8 mouse cellular contexts compared by ENCODE assay signal in genomic region chr4:139130701-139131549, GRCm38 (mm10). TPM values are rescaled to one million over a fixed set of nuclear protein-coding genes. Genes with fewer than 3 reads are reported as not detected.
DNase-seq lines count a peak whose midpoint lies in the region; ATAC-seq lines count a peak whose summit lies in the region.

Minos1 (minus strand) TSS chr4:139131113.

- H3K27ac ChIP-seq in hindbrain, embryonic 12.5 days: peak within 1 kb of the TSS; percentile 91

- DNase-seq in NIH3T3 (ENCODE audit: low read depth): peak; percentile 98
- peak; percentile 98 to 99 for DNase-seq in cerebellum, postnatal 10 days
- DNase-seq in frontal cortex, postnatal 10 days (ENCODE audit: low spot score in 2 of 2): peak; percentile 97 to 98
- peak; percentile 96 to 98 for DNase-seq in layer of hippocampus, postnatal 14 days (ENCODE audit: low spot score in 2 of 2)
- DNase-seq in lung, postnatal 14 days: peak; percentile 98
- DNase-seq in retina, adult 2 months (ENCODE audit: low read depth, low spot score): peak; percentile 91
- peak; percentile 96 for DNase-seq in thymus, postnatal 36 days

- under 1% methylated on average over 63 of the region's 63 CpGs for WGBS in hindbrain, embryonic 12.5 days

- peak within 1 kb of the TSS; percentile 95 for H3K4me2 ChIP-seq in hindbrain, embryonic 12.5 days (replicated peaks)

- H3K9me3 ChIP-seq in hindbrain, embryonic 12.5 days (replicated peaks): no peaks in the 10 kb centered on the region

- H3K4me3 ChIP-seq in hindbrain, embryonic 12.5 days: peak within 1 kb of the TSS; percentile 97

- peaks cover 6% of the 10 kb centered on the region; the same call in 1 of the 2 replicates for H3K36me3 ChIP-seq in hindbrain, embryonic 12.5 days

- ATAC-seq in hindbrain, embryonic 12.5 days (ENCODE audit: low FRiP score): peak; percentile 97

- no peaks in the 10 kb centered on the region for H3K27me3 ChIP-seq in hindbrain, embryonic 12.5 days

- H3K9ac ChIP-seq in hindbrain, embryonic 12.5 days: peak within 1 kb of the TSS; percentile 94

- peaks cover 17% of the 10 kb centered on the region for H3K4me1 ChIP-seq in hindbrain, embryonic 12.5 days

RNA-seq across cellular contexts. Expression of gene Minos1, which starts in this region (rescaled TPM):
- 376 and 407 TPM in 2 replicates for polyA plus RNA-seq in hindbrain, embryonic 12.5 days (2016; fragmentation: Nextera tagmentation; extraction: Ambion mirVana)
- total RNA-seq in layer of hippocampus, postnatal 14 days (2021): 100 to 1,000 TPM; 212 to 218 TPM

Comparison
In these comparisons a context has a peak if more than half of its experiments do, and no peak if none do; other contexts are left out.
1. Peak in every context shown above with its lines: DNase-seq, ATAC-seq, H3K4me3 ChIP-seq and H3K27ac ChIP-seq.